Mouse (Mus musculus): ENCODE results near the gene Usp9x. TPM values are rescaled to one million over a fixed set of nuclear protein-coding genes. Genes with fewer than 3 reads are reported as not detected.

Usp9x gene
- total and polyA plus RNA-seq, 3 experiments = 56.3 to 64.5 (median 62.8) TPM

- in situ Hi-C loops (cut with MboI; ENCODE audit: low pct_ligation_motif_present, low pct_unique_long_range_greater_than_20kb, low sequenced_read_pairs) = no loop called here
Observed at GRCm38 (mm10) chrX:13029996-13030395, 41.3 kb upstream of the Usp9x start.

GRCm38 (mm10) chrX:13037085-13037484 lies 34.2 kb upstream of the Usp9x start:
- Histone ChIP-seq H3K27me3 (replicated peaks) (no peaks in the 10 kb centered on the region), H3K36me3 (replicated peaks in 1 of 2; ENCODE audit: control insufficient read depth in 1 of 2, insufficient read depth in 1 of 2, low read length in 1 of 2) (no peaks in the 10 kb centered on the region), H3K9me3 (replicated peaks; ENCODE audit: low read length) (no peaks in the 10 kb centered on the region), H3K4me3 (replicated peaks in 1 of 3; ENCODE audit: low read depth in 2 of 3, low read length in 2 of 3, poor library complexity in 1 of 3) (no peak overlapping the region), H3K4me1 (ENCODE audit: control insufficient read depth in 1 of 2, insufficient read depth in 2 of 2) (no peaks in the 10 kb centered on the region), H3K9ac (ENCODE audit: insufficient read depth, low read depth) (no peak overlapping the region), H3K4me2 (ENCODE audit: insufficient read depth, low read depth, poor library complexity, severe bottlenecking) (no peak overlapping the region), H3K79me2 (replicated peaks; ENCODE audit: control insufficient read depth, extremely low read depth, insufficient read depth, poor library complexity, severe bottlenecking) (no peaks in the 10 kb centered on the region), H3K27ac (ENCODE audit: insufficient read depth, low read depth) (no peak overlapping the region)
- in situ Hi-C loops (cut with MboI; ENCODE audit: low pct_ligation_motif_present, low pct_unique_long_range_greater_than_20kb, low sequenced_read_pairs) = no loop called here
- DNase-seq (ENCODE audit: extremely low read depth) = no peak
- dilution Hi-C loops (cut with MboI; ENCODE audit: extremely low pct_ligation_motif_present, extremely low pct_unique_long_range_greater_than_20kb, low sequenced_read_pairs) = no loop called here
- no peak for TF ChIP-seq USF2 (conservative IDR thresholded peaks at IDR 0.05; ENCODE audit: low read depth, low read length)
- no peak for TF ChIP-seq ZMIZ1 (IDR thresholded peaks at IDR 0.05; ENCODE audit: low read depth, low read length)
- no peak for TF ChIP-seq POLR2A (IDR thresholded peaks at IDR 0.05; ENCODE audit: low read depth, low read length)
- no peak for TF ChIP-seq NRF1 (IDR thresholded peaks at IDR 0.05; ENCODE audit: low read depth, low read length)
- no peak for TF ChIP-seq MAX (IDR thresholded peaks at IDR 0.05; ENCODE audit: low read length)
- no peak for TF ChIP-seq ZKSCAN1 (IDR thresholded peaks at IDR 0.05; ENCODE audit: borderline replicate concordance, low read depth, low read length)
- no peak for TF ChIP-seq SMC3 (IDR thresholded peaks at IDR 0.05; ENCODE audit: low read depth, low read length)
- TF ChIP-seq IRF4 (IDR thresholded peaks at IDR 0.05; ENCODE audit: low read depth, low read length) = no peak
- TF ChIP-seq GABPA (IDR thresholded peaks at IDR 0.05; ENCODE audit: insufficient replicate concordance, low read depth, low read length) = no peak
- TF ChIP-seq SIN3A (IDR thresholded peaks at IDR 0.05; ENCODE audit: low read length) = no peak
- no peak for TF ChIP-seq CHD1 (IDR thresholded peaks at IDR 0.05; ENCODE audit: low read depth, low read length)
- no peak for TF ChIP-seq TCF12 (IDR thresholded peaks at IDR 0.05; ENCODE audit: low read depth, low read length)
- TF ChIP-seq MAFK (IDR thresholded peaks at IDR 0.05; ENCODE audit: insufficient replicate concordance, low read length) = no peak
- no peak for TF ChIP-seq CHD2 (IDR thresholded peaks at IDR 0.05; ENCODE audit: low read length)
- TF ChIP-seq MXI1 (IDR thresholded peaks at IDR 0.05; ENCODE audit: low read depth, low read length) = no peak
- TF ChIP-seq MEF2A (IDR thresholded peaks at IDR 0.05; ENCODE audit: borderline replicate concordance, low read depth, low read length) = no peak

More at GRCm38 (mm10) chrX:13029996-13030395, 41.3 kb upstream of the Usp9x start:
- H3K36me3 ChIP-seq (replicated peaks in 1 of 2; ENCODE audit: control insufficient read depth in 1 of 2, insufficient read depth in 1 of 2, low read length in 1 of 2) = no peaks in the 10 kb centered on the region
- H3K27ac ChIP-seq (ENCODE audit: insufficient read depth, low read depth) = no peak overlapping the region
- no peak for TF ChIP-seq IRF4 (IDR thresholded peaks at IDR 0.05; ENCODE audit: low read depth, low read length)
- no peak for TF ChIP-seq HCFC1 (IDR thresholded peaks at IDR 0.05; ENCODE audit: low read depth, low read length)
- TF ChIP-seq PAX5 (IDR thresholded peaks at IDR 0.05; ENCODE audit: low read length) = no peak
- TF ChIP-seq NRF1 (IDR thresholded peaks at IDR 0.05; ENCODE audit: low read depth, low read length) = no peak
- H3K27me3 ChIP-seq (replicated peaks) = no peaks in the 10 kb centered on the region
- no peak overlapping the region for H3K9ac ChIP-seq (ENCODE audit: insufficient read depth, low read depth)
- H3K4me3 ChIP-seq (replicated peaks in 1 of 3; ENCODE audit: low read depth in 2 of 3, low read length in 2 of 3, poor library complexity in 1 of 3) = no peak overlapping the region
- no peaks in the 10 kb centered on the region for H3K79me2 ChIP-seq (replicated peaks; ENCODE audit: control insufficient read depth, extremely low read depth, insufficient read depth, poor library complexity, severe bottlenecking)
- no peak overlapping the region for H3K4me2 ChIP-seq (ENCODE audit: insufficient read depth, low read depth, poor library complexity, severe bottlenecking)
- no peaks in the 10 kb centered on the region for H3K9me3 ChIP-seq (replicated peaks; ENCODE audit: low read length)
- dilution Hi-C loops (cut with MboI; ENCODE audit: extremely low pct_ligation_motif_present, extremely low pct_unique_long_range_greater_than_20kb, low sequenced_read_pairs) = no loop called here
- H3K4me1 ChIP-seq (ENCODE audit: control insufficient read depth in 1 of 2, insufficient read depth in 2 of 2) = no peaks in the 10 kb centered on the region
- DNase-seq (ENCODE audit: extremely low read depth) = no peak

Measured in CH12.LX (cell line).